Mouse (Mus musculus): ENCODE measurements at regions not wholly inside any gene's neighbourhood (a gene's known extent, or its start where the extent isn't known, plus 50 kb on each side); places are given as distances from the start of the nearest gene placed in this dataset.
A peak's percentile ranks its signal among the peaks of the same experiment; 100 is the strongest.

- 52% methylated on average over 3 of the region's 3 CpGs for WGBS
- no peak for DNase-seq (ENCODE audit: low read depth, low spot score)
Observed at GRCm38 (mm10) chr5:99165807-99166360, 128.7 kb upstream of the Prkg2 start.

GRCm38 (mm10) chr5:99157973-99158372 is 120.8 kb upstream of the Prkg2 start:
- 6% methylated on average over 1 of the region's 1 CpGs for WGBS
- DNase-seq (ENCODE audit: low read depth, low spot score) = peak; percentile 25

GRCm38 (mm10) chr5:99153269-99153850 is 116.2 kb upstream of the Prkg2 start:
- 68% methylated on average over 2 of the region's 2 CpGs for WGBS
- no peak for DNase-seq (ENCODE audit: low read depth, low spot score)

GRCm38 (mm10) chr5:99152299-99152698 is 115.1 kb upstream of the Prkg2 start:
- 89% methylated on average over 4 of the region's 4 CpGs for WGBS
- no peak for DNase-seq (ENCODE audit: low read depth, low spot score)

GRCm38 (mm10) chr5:99149904-99150303 is 112.8 kb upstream of the Prkg2 start:
- DNase-seq (ENCODE audit: low read depth, low spot score) = no peak
- 46% methylated on average over 1 of the region's 1 CpGs for WGBS

- DNase-seq (ENCODE audit: low read depth, low spot score) = no peak
- WGBS = 82% methylated on average over 2 of the region's 2 CpGs
Observed at GRCm38 (mm10) chr5:99132670-99133069, 95.5 kb upstream of the Prkg2 start.

GRCm38 (mm10) chr5:99128628-99129027 is 91.5 kb upstream of the Prkg2 start:
- 26% methylated on average over 6 of the region's 6 CpGs for WGBS
- no peak for DNase-seq (ENCODE audit: low read depth, low spot score)

- no peak for DNase-seq (ENCODE audit: low read depth, low spot score)
- 76% methylated on average over 3 of the region's 3 CpGs for WGBS
Observed at GRCm38 (mm10) chr5:99125418-99125817, 88.3 kb upstream of the Prkg2 start.

GRCm38 (mm10) chr5:99111755-99112154 is 74.6 kb upstream of the Prkg2 start:
- no peak for DNase-seq (ENCODE audit: low read depth, low spot score)
- WGBS = 32% methylated on average over 4 of the region's 4 CpGs

GRCm38 (mm10) chr5:99111235-99111634 is 74.1 kb upstream of the Prkg2 start:
- no peak for DNase-seq (ENCODE audit: low read depth, low spot score)
- 57% methylated on average over 4 of the region's 4 CpGs for WGBS

- 20% methylated on average over 6 of the region's 6 CpGs for WGBS
- no peak for DNase-seq (ENCODE audit: low read depth, low spot score)
Observed at GRCm38 (mm10) chr5:99099727-99100116, 62.6 kb upstream of the Prkg2 start.

- 61% methylated on average over 7 of the region's 7 CpGs for WGBS
- no peak for DNase-seq (ENCODE audit: low read depth, low spot score)
Observed at GRCm38 (mm10) chr5:99099014-99099726, 62.0 kb upstream of the Prkg2 start.

Measured in large intestine, adult 2 months (tissue).